Mouse (Mus musculus) heart, embryonic 12.5 days (tissue): ENCODE measurements around the gene Ncf4. TPM values are rescaled to one million over a fixed set of nuclear protein-coding genes. Genes with fewer than 3 reads are reported as not detected.
"Not testable (repeated sequence)": the region's sequence is repeated elsewhere in the genome, so short reads cannot be mapped to it uniquely, and the experiment has no call there.

ENCODE experiments used
- ATAC-seq: fragments of 200-750 bp; cut with Nextera tagmentation; 2 replicates; pipeline ENCODE4 v1.8.0; 2017; ENCODE audit warnings: moderate TSS enrichment, moderate library complexity; ENCODE audit not compliant: insufficient number of reproducible peaks, low FRiP score
- H3K27ac ChIP-seq: fragments of 300-500 bp; sonication (generic); 2 replicates; pipeline ENCODE4 v1.5.1; 2016; ENCODE audit warnings: mild to moderate bottlenecking, moderate library complexity; ENCODE audit not compliant: poor library complexity, severe bottlenecking
- H3K27me3 ChIP-seq: fragments of 300-500 bp; sonication (generic); replicated peaks from 2 replicates; pipeline ENCODE4 v1.6.1; 2016; ENCODE audit warnings: mild to moderate bottlenecking, moderate library complexity
- H3K36me3 ChIP-seq: fragments of 300-500 bp; sonication (generic); 2 replicates; pipeline ENCODE4 v1.6.1; 2016; ENCODE audit warnings: mild to moderate bottlenecking, moderate library complexity
- H3K4me1 ChIP-seq: fragments of 300-500 bp; sonication (generic); replicated peaks from 2 replicates; pipeline ENCODE4 v1.6.1; 2016; ENCODE audit warnings: mild to moderate bottlenecking
- H3K4me2 ChIP-seq: fragments of 300-500 bp; sonication (generic); 2 replicates; pipeline ENCODE4 v1.6.1; 2016; ENCODE audit warnings: mild to moderate bottlenecking, moderate library complexity
- H3K4me3 ChIP-seq: fragments of 300-500 bp; sonication (generic); 2 replicates; pipeline ENCODE4 v1.5.1; 2016; ENCODE audit warnings: mild to moderate bottlenecking
- H3K9ac ChIP-seq: fragments of 300-500 bp; sonication (generic); 2 replicates; pipeline ENCODE4 v1.6.1; 2016; ENCODE audit warnings: mild to moderate bottlenecking, moderate library complexity
- H3K9me3 ChIP-seq: fragments of 300-500 bp; sonication (generic); replicated peaks from 2 replicates; pipeline ENCODE4 v1.6.1; 2016; ENCODE audit warnings: mild to moderate bottlenecking, moderate library complexity
- WGBS: fragments of 180-500 bp; shearing (Covaris S2); methylation state at CpG from one replicate; pipeline ENCODE4 v1.1.7; 2016; 5-methylcytosine and 5-hydroxymethylcytosine counted together
- polyA plus RNA-seq: library from polyadenylated mRNA; unstranded; fragments of >200 nt; fragmentation: Nextera tagmentation; extraction: Ambion mirVana; gene quantifications from 2 replicates; pipeline ENCODE4 v1.2.1, GENCODE M21; 2016

The Ncf4 gene
- polyA plus RNA-seq, 1 experiment from 2014 or later: 13.7 TPM

- WGBS: 26% methylated on average over 20 of the region's 20 CpGs
These were observed 10.2 kb downstream of the Ncf4 start for GRCm38 (mm10) chr15:78254751-78255150.

GRCm38 (mm10) chr15:78256602-78257259 lies 12.1 kb downstream of the Ncf4 start:
- not testable (repeated sequence) for H3K4me3 ChIP-seq, H3K27ac ChIP-seq, ATAC-seq, H3K9me3 ChIP-seq, H3K4me2 ChIP-seq, H3K9ac ChIP-seq, H3K36me3 ChIP-seq
- H3K27me3 ChIP-seq: peaks cover 31% of the 10 kb centered on the region
- H3K4me1 ChIP-seq: peaks cover 10% of the 10 kb centered on the region

More at GRCm38 (mm10) chr15:78254751-78255150, 10.2 kb downstream of the Ncf4 start:
- Histone ChIP-seq H3K27ac (no peak overlapping the region), H3K4me2 (no peak overlapping the region), H3K4me1 (peaks cover 10% of the 10 kb centered on the region), H3K9me3 (no peaks in the 10 kb centered on the region), H3K4me3 (no peak overlapping the region), H3K36me3 (no peaks in the 10 kb centered on the region), H3K27me3 (peaks cover 34% of the 10 kb centered on the region), H3K9ac (no peak overlapping the region)
- no peak for ATAC-seq

GRCm38 (mm10) chr15:78257326-78258050 lies 12.9 kb downstream of the Ncf4 start:
- 0 out of 2 replicates have a peak overlapping the region, but pooled peaks have one; percentile 45 for H3K27ac ChIP-seq
- no peak overlapping the region for H3K4me3 ChIP-seq
- H3K4me2 ChIP-seq: no peak overlapping the region
- H3K9ac ChIP-seq: no peak overlapping the region
- peaks cover 10% of the 10 kb centered on the region for H3K4me1 ChIP-seq
- peak; percentile 23; the same call in 1 of the 2 replicates for ATAC-seq
- H3K36me3 ChIP-seq: no peaks in the 10 kb centered on the region
- 33% methylated on average over 7 of the region's 7 CpGs for WGBS
- no peaks in the 10 kb centered on the region for H3K9me3 ChIP-seq
- H3K27me3 ChIP-seq: peaks cover 28% of the 10 kb centered on the region

GRCm38 (mm10) chr15:78258246-78258865 lies 13.8 kb downstream of the Ncf4 start:
- H3K27me3 ChIP-seq: peaks cover 22% of the 10 kb centered on the region
- no peak for ATAC-seq
- H3K9me3 ChIP-seq: no peaks in the 10 kb centered on the region
- no peak overlapping the region for H3K4me3 ChIP-seq
- no peaks in the 10 kb centered on the region for H3K36me3 ChIP-seq
- no peak overlapping the region for H3K9ac ChIP-seq
- H3K27ac ChIP-seq: peak overlapping the region; percentile 45; the same call in 1 of the 2 replicates
- WGBS: 57% methylated on average over 10 of the region's 10 CpGs
- H3K4me1 ChIP-seq: peaks cover 10% of the 10 kb centered on the region
- no peak overlapping the region for H3K4me2 ChIP-seq

- peak overlapping the region; percentile 31; the same call in 1 of the 2 replicates for H3K27ac ChIP-seq
- H3K36me3 ChIP-seq: no peaks in the 10 kb centered on the region
- WGBS: 44% methylated on average over 13 of the region's 13 CpGs
- H3K27me3 ChIP-seq: peaks cover under 1% of the 10 kb centered on the region; the same call in 1 of the 2 replicates
- 0 out of 2 replicates have a peak overlapping the region, but pooled peaks have one; percentile 17 for H3K4me3 ChIP-seq
- H3K4me1 ChIP-seq: peaks cover 10% of the 10 kb centered on the region
- H3K4me2 ChIP-seq: 0 out of 2 replicates have a peak overlapping the region, but pooled peaks have one; percentile 11
- H3K9ac ChIP-seq: no peak overlapping the region; the same call in 1 of the 2 replicates
- H3K9me3 ChIP-seq: no peaks in the 10 kb centered on the region
- ATAC-seq: peak; percentile 85
These were observed 16.2 kb downstream of the Ncf4 start for GRCm38 (mm10) chr15:78260668-78261333.

- Histone ChIP-seq H3K27ac (no peak overlapping the region), H3K4me2 (peak overlapping the region; percentile 3; the same call in 1 of the 2 replicates), H3K4me1 (peaks cover 3% of the 10 kb centered on the region), H3K27me3 (no peaks in the 10 kb centered on the region), H3K4me3 (no peak overlapping the region), H3K9me3 (no peaks in the 10 kb centered on the region), H3K9ac (no peak overlapping the region), H3K36me3 (no peaks in the 10 kb centered on the region)
- WGBS: 75% methylated on average over 3 of the region's 3 CpGs
- no peak for ATAC-seq
These were observed 18.7 kb downstream of the Ncf4 start for GRCm38 (mm10) chr15:78263286-78263685.

GRCm38 (mm10) chr15:78267441-78267840 lies 22.8 kb downstream of the Ncf4 start:
- no peak overlapping the region for H3K9ac ChIP-seq
- no peaks in the 10 kb centered on the region for H3K4me1 ChIP-seq
- H3K9me3 ChIP-seq: no peaks in the 10 kb centered on the region
- H3K36me3 ChIP-seq: no peaks in the 10 kb centered on the region
- WGBS: 64% methylated on average over 10 of the region's 10 CpGs
- no peak for ATAC-seq
- peak overlapping the region; percentile 14; the same call in 1 of the 2 replicates for H3K27ac ChIP-seq
- no peak overlapping the region for H3K4me3 ChIP-seq
- no peak overlapping the region for H3K4me2 ChIP-seq
- H3K27me3 ChIP-seq: no peaks in the 10 kb centered on the region

GRCm38 (mm10) chr15:78267865-78268264 lies 23.3 kb downstream of the Ncf4 start:
- Histone ChIP-seq H3K4me1 (no peaks in the 10 kb centered on the region), H3K27me3 (no peaks in the 10 kb centered on the region), H3K4me2 (no peak overlapping the region), H3K9me3 (no peaks in the 10 kb centered on the region), H3K36me3 (no peaks in the 10 kb centered on the region), H3K4me3 (no peak overlapping the region), H3K27ac (0 out of 2 replicates have a peak overlapping the region, but pooled peaks have one; percentile 14), H3K9ac (no peak overlapping the region)
- WGBS: 15% methylated on average over 4 of the region's 4 CpGs
- peak; percentile 96 for ATAC-seq

GRCm38 (mm10) chr15:78271208-78271607 lies 26.6 kb downstream of the Ncf4 start:
- no peaks in the 10 kb centered on the region for H3K9me3 ChIP-seq
- H3K27ac ChIP-seq: no peak overlapping the region
- no peaks in the 10 kb centered on the region for H3K4me1 ChIP-seq
- no peak overlapping the region for H3K4me2 ChIP-seq
- no peak overlapping the region for H3K4me3 ChIP-seq
- no peaks in the 10 kb centered on the region for H3K27me3 ChIP-seq
- 0 out of 2 replicates have a peak, but pooled peaks have one; percentile 35 for ATAC-seq
- no peak overlapping the region for H3K9ac ChIP-seq
- H3K36me3 ChIP-seq: no peaks in the 10 kb centered on the region

- no peaks in the 10 kb centered on the region for H3K9me3 ChIP-seq
- H3K36me3 ChIP-seq: no peaks in the 10 kb centered on the region
- ATAC-seq: no peak
- no peaks in the 10 kb centered on the region for H3K4me1 ChIP-seq
- no peaks in the 10 kb centered on the region for H3K27me3 ChIP-seq
- no peak overlapping the region for H3K4me2 ChIP-seq
- WGBS: 59% methylated on average over 2 of the region's 2 CpGs
- H3K9ac ChIP-seq: no peak overlapping the region
- no peak overlapping the region for H3K27ac ChIP-seq
- H3K4me3 ChIP-seq: no peak overlapping the region
These were observed 33.7 kb downstream of the Ncf4 start for GRCm38 (mm10) chr15:78278308-78278707.
